In the genomic region with DNA sequence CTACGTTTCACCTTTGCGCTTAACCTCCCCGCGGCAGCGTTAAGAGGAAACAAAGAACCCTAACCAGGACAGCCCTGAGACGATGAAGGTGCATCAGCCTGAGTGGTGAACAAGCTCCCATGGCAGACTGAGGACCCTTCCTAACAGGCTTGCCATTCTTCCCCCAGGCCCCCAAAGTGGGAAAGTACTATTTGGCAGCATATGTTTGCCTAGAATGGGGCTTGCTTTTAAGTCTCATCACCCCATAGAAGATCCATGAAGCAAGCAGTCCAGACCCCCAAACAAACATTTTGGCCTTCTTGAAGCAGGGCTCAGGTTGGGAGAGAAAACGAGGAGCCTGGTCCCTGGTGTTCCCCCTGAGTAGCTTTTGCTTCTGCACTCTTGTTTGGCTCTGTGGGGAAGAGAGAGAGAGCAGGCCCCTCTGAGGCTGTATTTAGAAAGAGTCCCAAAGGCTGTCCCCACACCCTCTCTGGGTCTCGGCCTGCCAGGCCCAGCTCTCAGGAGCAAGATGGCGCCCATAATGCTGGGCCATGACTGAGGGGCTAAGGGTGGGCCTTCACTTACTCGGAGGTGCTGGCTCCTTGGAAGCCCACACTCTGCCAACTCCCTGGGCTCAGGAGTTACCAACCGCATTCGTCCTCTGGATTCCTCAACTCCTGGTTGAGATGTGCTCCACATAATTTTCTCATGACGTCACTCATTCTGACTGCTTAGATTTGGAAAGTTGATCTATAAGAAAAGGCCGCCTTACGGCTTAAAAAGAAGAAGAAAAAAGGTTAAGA, we compare ENCODE assay signal across 11 mouse cellular contexts. TPM values are rescaled to one million over a fixed set of nuclear protein-coding genes. Genes with fewer than 3 reads are reported as not detected.
DNase-seq lines count a peak whose midpoint lies in the region; ATAC-seq and TF ChIP-seq lines count a peak whose summit lies in the region.
"Had no signal": no experiment of that assay in that cellular context is flagged by ENCODE, and none has a peak within 500 bp of the region (broad histone marks: within the 10 kb centered on the region; RNA-seq: fewer than 3 reads in every experiment).

No protein-coding gene starts in this region.

- H3K27me3 ChIP-seq in kidney, postnatal 0 days (ENCODE audit: insufficient read depth, low read length) = no peaks in the 10 kb centered on the region
- no peaks in the 10 kb centered on the region for H3K27me3 ChIP-seq in E14TG2a.4 (ENCODE audit: insufficient read depth, low read length)
- no peaks in the 10 kb centered on the region for H3K27me3 ChIP-seq in intestine, embryonic 15.5 days (replicated peaks)
- H3K27me3 ChIP-seq: embryonic facial prominence, embryonic 12.5 days; liver, embryonic 13.5 days had no signal

- peaks cover 4% of the 10 kb centered on the region for H3K4me1 ChIP-seq in kidney, postnatal 0 days (replicated peaks; ENCODE audit: insufficient read depth, low read length)
- peaks cover 41% of the 10 kb centered on the region for H3K4me1 ChIP-seq in E14TG2a.4 (replicated peaks; ENCODE audit: low read depth, low read length)
- 0 out of 2 replicates have a peak, but pooled peaks cover 12% of the 10 kb centered on the region for H3K4me1 ChIP-seq in intestine, embryonic 15.5 days (replicated peaks)
- H3K4me1 ChIP-seq: liver, embryonic 13.5 days had no signal

- no peak overlapping the region for H3K9ac ChIP-seq in kidney, postnatal 0 days (ENCODE audit: low read depth, low read length)
- H3K9ac ChIP-seq in intestine, embryonic 15.5 days = no peak overlapping the region
- H3K9ac ChIP-seq: embryonic facial prominence, embryonic 12.5 days; hindbrain, embryonic 14.5 days; liver, embryonic 13.5 days had no signal

- ATAC-seq in kidney, postnatal 0 days (replicated peaks; ENCODE audit: low FRiP score, low read depth) = peak; percentile 31; the same call in 1 of the 2 replicates
- ATAC-seq in intestine, embryonic 15.5 days = peak; percentile 36; the same call in 1 of the 2 replicates

- no peaks in the 10 kb centered on the region for H3K9me3 ChIP-seq in kidney, postnatal 0 days (replicated peaks; ENCODE audit: low read length)
- peaks cover 3% of the 10 kb centered on the region; the same call in 1 of the 2 replicates for H3K9me3 ChIP-seq in E14TG2a.4 (ENCODE audit: low read length)
- H3K9me3 ChIP-seq in intestine, embryonic 15.5 days = no peaks in the 10 kb centered on the region
- H3K9me3 ChIP-seq: liver, embryonic 13.5 days had no signal

- DNase-seq in kidney, postnatal 0 days (ENCODE audit: low spot score) = no peak
- no peak for DNase-seq in kidney, postnatal 10 days
- DNase-seq in R1 (ENCODE audit: low read depth, low spot score) = peak; percentile 66
- DNase-seq in urinary bladder, postnatal 25 days (ENCODE audit: low spot score) = no peak
- no peak for DNase-seq in thymus, postnatal 4 days
- no peak for DNase-seq in adrenal gland, postnatal 10 days
- DNase-seq: liver, embryonic 13.5 days had no signal

- WGBS in kidney, postnatal 0 days = 84% methylated on average over 15 of the region's 15 CpGs
- WGBS in intestine, embryonic 15.5 days = 88% methylated on average over 15 of the region's 15 CpGs

- no peak for TF ChIP-seq CTCF in kidney, postnatal 0 days (IDR thresholded peaks at IDR 0.05; ENCODE audit: low read depth)
- TF ChIP-seq CTCF in E14TG2a.4 (conservative IDR thresholded peaks at IDR 0.05; ENCODE audit: low read length) = no peak

- H3K36me3 ChIP-seq in kidney, postnatal 0 days (ENCODE audit: insufficient read depth, low read length) = no peaks in the 10 kb centered on the region
- peaks cover 31% of the 10 kb centered on the region for H3K36me3 ChIP-seq in E14TG2a.4 (ENCODE audit: insufficient read depth, low read length)
- no peaks in the 10 kb centered on the region for H3K36me3 ChIP-seq in intestine, embryonic 15.5 days
- H3K36me3 ChIP-seq: embryonic facial prominence, embryonic 12.5 days; liver, embryonic 13.5 days had no signal

- H3K4me2 ChIP-seq in kidney, postnatal 0 days (ENCODE audit: low read length) = no peak overlapping the region
- H3K4me2 ChIP-seq in intestine, embryonic 15.5 days (replicated peaks) = no peak overlapping the region
- H3K4me2 ChIP-seq: embryonic facial prominence, embryonic 12.5 days; hindbrain, embryonic 14.5 days; liver, embryonic 13.5 days had no signal

- peak overlapping the region; percentile 55 for H3K27ac ChIP-seq in kidney, postnatal 0 days
- H3K27ac ChIP-seq in intestine, embryonic 15.5 days = no peak overlapping the region
- H3K27ac ChIP-seq: embryonic facial prominence, embryonic 12.5 days; hindbrain, embryonic 14.5 days; liver, embryonic 13.5 days had no signal

- H3K4me3 ChIP-seq in kidney, postnatal 0 days (replicated peaks; ENCODE audit: low read depth, low read length) = no peak overlapping the region
- H3K4me3 ChIP-seq in E14TG2a.4 (replicated peaks; ENCODE audit: low read length) = peak overlapping the region; percentile 68
- H3K4me3 ChIP-seq in intestine, embryonic 15.5 days (replicated peaks) = no peak overlapping the region
- H3K4me3 ChIP-seq: embryonic facial prominence, embryonic 12.5 days; liver, embryonic 13.5 days had no signal

RNA-seq across cellular contexts. Expression of gene Zbtb38, which starts 0.6 kb away (rescaled TPM):
- 28.3 and 28.5 TPM in 2 replicates for polyA plus RNA-seq in kidney, postnatal 0 days (2015; fragmentation: Nextera tagmentation; extraction: Ambion mirVana)
- polyA plus RNA-seq in intestine, embryonic 15.5 days (2015; fragmentation: Nextera tagmentation; extraction: Ambion mirVana) = 22.5 and 22.9 TPM in 2 replicates
- total RNA-seq in adrenal gland, postnatal 10 days (2021) = 10 to 100 TPM; 35.7 to 37.8 TPM
